ENCODE assay signal across 16 mouse cellular contexts in genomic region chr11:103253605-103254004, GRCm38 (mm10). TPM values are rescaled to one million over a fixed set of nuclear protein-coding genes. Genes with fewer than 3 reads are reported as not detected.
"Had no signal": no experiment of that assay in that cellular context is flagged by ENCODE, and none has a peak within 500 bp of the region (broad histone marks: within the 10 kb centered on the region; RNA-seq: fewer than 3 reads in every experiment).

No protein-coding gene starts in this region.

- H3K27me3 ChIP-seq: limb, embryonic 12.5 days; liver, embryonic 13.5 days had no signal

- DNase-seq: kidney, adult 11 months; kidney, adult 9 months; kidney, postnatal 10 days; kidney, postnatal 4 days; liver; liver, embryonic 13.5 days; lung, adult 18-20 months; midbrain, embryonic 14.5 days; spleen, adult 18-20 months; thymus, adult 2 months; thymus, postnatal 4 days had no signal

- H3K4me2 ChIP-seq: limb, embryonic 12.5 days; liver, embryonic 13.5 days had no signal

- H3K36me3 ChIP-seq: limb, embryonic 12.5 days; liver, embryonic 13.5 days; midbrain, embryonic 10.5 days had no signal

- H3K27ac ChIP-seq: layer of hippocampus, adult 2 months; limb, embryonic 12.5 days; liver, embryonic 13.5 days had no signal

- H3K9me3 ChIP-seq: limb, embryonic 12.5 days; liver, embryonic 13.5 days; midbrain, embryonic 10.5 days had no signal

- H3K9ac ChIP-seq: limb, embryonic 12.5 days; liver, embryonic 13.5 days had no signal

- H3K4me3 ChIP-seq: layer of hippocampus, adult 2 months; limb, embryonic 12.5 days; liver, embryonic 13.5 days; midbrain, embryonic 10.5 days had no signal

RNA-seq across cellular contexts. Expression of gene Spata32, which starts 35.4 kb away (rescaled TPM):
- total RNA-seq: neutrophil, adult 5-6 weeks had no signal
- polyA plus RNA-seq: limb, embryonic 12.5 days; liver, embryonic 13.5 days; lung, embryonic 16.5 days; midbrain, embryonic 10.5 days; thymus, adult 2 months had no signal

RNA-seq across cellular contexts. Expression of gene 1700023F06Rik, which starts 45.2 kb away (rescaled TPM):
- total RNA-seq: neutrophil, adult 5-6 weeks had no signal
- polyA plus RNA-seq: liver, embryonic 13.5 days had no signal
